Mouse (Mus musculus): Measurements from ENCODE around the gene Otulinl. TPM values are rescaled to one million over a fixed set of nuclear protein-coding genes. Genes with fewer than 3 reads are reported as not detected.
A peak's percentile ranks its signal among the peaks of the same experiment; 100 is the strongest.

Gene Otulinl
- total RNA-seq, 2 experiments from 2014 or later: 1.8 to 4.4 TPM

DNA sequence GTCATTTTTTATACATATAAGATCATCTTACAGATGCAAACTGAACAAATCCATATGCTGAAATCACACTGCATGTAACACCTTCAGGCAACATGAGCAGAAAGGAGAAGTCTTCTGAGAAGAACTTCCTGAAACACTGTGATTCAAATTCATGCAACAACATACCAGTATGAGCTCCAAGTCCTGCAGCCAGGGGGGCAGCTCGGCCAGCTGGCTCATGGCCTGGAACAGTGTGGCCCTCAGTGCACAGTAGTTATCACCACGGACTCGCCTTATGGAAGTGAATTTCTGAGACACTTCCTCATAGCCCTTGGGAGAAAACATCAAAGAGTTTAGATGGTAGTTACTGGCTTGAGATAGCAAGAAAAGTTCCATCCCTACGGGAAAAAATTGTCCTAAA is 65.2 kb downstream of the Otulinl start:
- DNase-seq: peak; percentile 85 to 92

GRCm38 (mm10) chr15:27613255-27613654 is 68.1 kb downstream of the Otulinl start:
- DNase-seq: no peak

- DNase-seq: peak; percentile 69 to 78
These were observed 68.7 kb downstream of the Otulinl start for GRCm38 (mm10) chr15:27612533-27613221.

DNA sequence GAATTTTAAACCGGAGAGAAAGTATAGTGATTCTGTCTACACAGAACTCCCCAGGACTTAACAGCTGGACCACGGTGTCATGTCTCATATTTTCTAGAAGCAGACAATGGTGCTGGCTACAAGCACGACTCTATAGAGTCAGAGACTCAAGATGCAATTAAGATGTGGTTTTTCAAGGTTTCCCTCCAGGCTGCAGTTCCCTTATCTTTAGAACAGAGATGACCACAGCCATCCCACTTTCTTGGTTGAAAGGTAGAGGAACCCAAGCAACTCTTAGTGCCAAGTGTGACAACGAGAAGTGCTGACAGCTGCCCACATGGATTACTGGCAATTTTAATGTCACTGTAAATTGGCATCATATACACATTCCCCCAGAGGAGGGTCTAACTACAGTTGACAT is 71.8 kb downstream of the Otulinl start:
- DNase-seq: no peak

GRCm38 (mm10) chr15:27605252-27605651 is 76.1 kb downstream of the Otulinl start:
- no peak for DNase-seq

Other genes with a start within 250 kb of the Otulinl start
- 100 to 1,000 TPM; 200 to 202 TPM for gene Ank, start 214.9 kb downstream of the Otulinl start, total RNA-seq (2021)
- 10 to 100 TPM; 26.6 to 26.8 TPM for gene Otulin, start 50.9 kb downstream of the Otulinl start, total RNA-seq (2021)